Mouse (Mus musculus): ENCODE data around the gene Arhgdia. TPM values are rescaled to one million over a fixed set of nuclear protein-coding genes. Genes with fewer than 3 reads are reported as not detected.

Gene Arhgdia
- total RNA-seq, 4 experiments from 2014 or later: 130 to 152 (median 141) TPM

DNA sequence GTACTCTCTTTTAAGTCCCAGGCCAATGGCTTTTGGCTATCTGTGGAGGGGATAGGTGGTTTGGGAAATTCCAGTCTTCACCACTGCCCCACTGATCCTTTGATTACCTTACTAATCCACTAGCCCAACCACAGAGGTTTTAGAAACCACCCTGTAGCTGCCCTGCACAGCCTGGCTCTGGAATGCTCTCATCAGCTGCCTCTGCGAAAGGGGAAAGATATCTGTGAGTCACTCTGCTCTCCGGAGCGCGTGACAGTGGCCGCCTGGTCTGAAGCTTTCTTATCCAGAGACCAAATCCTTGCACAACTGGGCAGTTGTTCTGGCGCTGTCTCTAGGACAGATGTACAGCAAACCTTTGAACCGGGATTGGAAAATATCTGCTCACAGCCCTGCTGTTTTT is 26.6 kb downstream of the Arhgdia start:
- peak; percentile 62 for DNase-seq (ENCODE audit: low spot score)

DNA sequence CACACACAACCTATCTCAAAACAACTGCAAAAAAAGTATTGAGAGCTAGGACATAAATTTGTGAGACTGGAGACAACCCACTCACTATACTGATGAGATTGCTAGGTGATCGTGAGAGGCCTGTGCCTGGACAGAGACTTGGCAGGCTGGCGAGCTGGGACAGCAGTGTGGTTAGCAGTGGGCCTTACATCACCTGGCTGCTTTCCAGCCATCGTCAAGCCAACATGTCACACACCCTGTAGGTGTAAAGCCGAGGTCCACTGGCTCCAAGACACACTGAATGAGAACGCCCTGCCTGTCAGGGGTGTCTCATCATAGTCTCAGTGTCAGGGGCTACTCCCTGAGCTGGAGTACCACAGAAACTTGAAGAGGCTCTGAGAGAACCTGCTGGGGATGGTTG is 28.7 kb downstream of the Arhgdia start:
- DNase-seq (ENCODE audit: low spot score): no peak

DNA sequence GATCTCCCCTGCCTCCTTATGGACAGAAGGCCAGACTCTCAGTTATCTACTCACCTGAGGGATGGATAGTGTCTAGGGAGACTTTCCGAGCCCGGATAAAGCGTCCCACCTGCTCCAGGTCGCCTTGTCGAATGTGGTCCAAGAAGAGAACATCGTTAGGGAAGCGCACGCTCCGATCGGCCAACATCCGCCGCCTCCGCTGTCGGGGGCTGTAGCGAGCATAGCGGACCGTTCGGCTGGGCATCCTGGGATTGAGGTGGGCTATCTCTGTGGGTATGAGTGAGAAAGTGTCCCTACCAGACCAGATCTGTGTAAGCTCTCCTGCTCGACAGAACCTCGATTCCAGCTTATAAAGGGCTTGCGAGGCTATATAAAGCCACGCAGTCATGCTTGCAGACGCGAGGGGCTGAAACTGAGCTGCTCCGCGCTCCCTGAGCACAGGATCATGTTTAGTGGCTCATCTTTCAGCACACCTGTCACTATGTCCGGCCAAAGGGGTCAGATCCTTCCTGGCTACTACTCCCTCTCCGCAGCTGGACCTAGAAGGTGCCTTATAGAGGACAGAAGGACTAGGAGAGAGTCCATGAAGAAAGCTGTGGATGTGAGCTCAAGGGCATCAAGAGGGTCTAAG is 30.5 kb downstream of the Arhgdia start, which contains the start of gene Ppp1r27:
Gene Ppp1r27 (minus strand): TSS at position 323 of the 631 bp plus-strand sequence.
- no peak for DNase-seq (ENCODE audit: low spot score)

DNA sequence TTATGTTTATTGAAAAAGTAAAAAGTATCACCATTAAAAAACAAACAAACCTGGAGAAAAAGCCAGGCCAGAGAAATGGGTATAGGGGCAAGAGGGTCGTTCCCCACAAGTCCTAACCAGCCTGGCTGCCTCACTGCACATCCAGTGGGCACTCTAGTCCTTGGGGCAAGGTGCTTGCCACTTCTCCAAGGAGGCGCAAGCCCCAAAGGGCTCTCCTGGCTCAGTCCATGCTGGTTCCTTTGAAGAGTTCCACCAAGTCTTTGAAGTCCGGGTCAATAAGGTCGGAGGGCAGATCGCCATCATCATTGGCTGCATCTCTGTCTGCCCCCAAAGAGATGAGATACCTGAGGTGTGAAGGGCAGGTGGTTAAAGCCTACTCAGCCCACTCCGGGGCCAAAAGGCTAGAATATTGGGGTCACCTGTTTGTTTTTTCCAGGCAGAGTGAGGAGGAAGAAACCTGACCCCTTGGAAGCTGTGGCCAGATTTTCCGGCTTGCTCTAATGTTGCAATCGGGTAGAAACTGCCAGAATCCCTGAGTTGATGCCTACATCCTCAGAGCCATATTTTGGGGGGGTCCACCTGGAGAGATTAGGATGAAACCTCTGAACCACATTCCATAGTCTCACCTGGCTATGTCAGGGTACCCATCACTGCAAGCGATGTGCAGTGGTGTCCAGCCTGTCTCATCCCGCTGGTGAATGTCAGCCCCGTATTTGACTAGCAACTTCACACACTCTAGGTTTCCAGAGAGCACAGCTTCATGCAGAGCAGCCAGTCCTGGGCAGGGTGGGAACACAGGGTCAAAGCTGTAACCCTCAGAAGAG is 31.2 kb downstream of the Arhgdia start:
- DNase-seq (ENCODE audit: low spot score): no peak

DNA sequence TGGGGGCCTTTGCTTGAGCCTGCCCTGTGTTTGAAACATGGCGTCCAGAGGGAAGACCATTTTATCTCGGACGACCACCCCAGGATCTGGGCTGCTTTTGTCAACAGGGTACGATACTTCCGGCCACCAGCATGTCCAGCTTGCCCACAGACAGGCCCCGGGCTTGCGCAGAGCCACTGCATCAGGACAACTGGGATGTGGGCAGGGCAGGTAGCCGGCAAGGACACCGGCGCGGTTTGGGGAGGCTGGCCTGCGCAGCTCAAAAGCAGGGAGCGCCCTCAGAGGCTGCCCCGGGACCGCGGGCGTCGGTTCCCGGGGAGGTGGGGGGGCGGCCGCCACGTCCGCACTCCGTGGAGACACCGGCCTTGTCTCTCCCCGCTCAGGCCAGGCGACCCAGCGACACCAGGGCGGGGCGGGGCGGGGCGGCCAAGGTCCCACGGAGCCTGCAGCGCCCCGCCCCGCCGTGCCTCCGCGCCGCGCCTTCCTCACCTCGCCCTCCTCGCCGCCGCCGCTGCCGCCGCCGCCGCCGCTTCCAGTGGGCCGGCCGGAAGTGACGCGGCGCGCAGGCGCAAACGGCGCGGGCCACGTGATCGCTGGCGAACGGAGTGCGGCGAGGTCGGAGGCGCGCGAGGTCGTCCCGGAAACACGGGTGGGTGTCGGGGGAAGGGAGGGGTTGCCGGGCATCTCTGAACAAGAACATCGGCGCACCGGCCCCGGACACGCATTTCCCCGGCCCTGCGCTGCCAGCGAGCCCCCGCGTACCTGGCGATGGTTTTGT is 32.1 kb downstream of the Arhgdia start, which contains the start of gene Mcrip1:
Gene Mcrip1 (minus strand): TSS at position 560 of the 778 bp plus-strand sequence.
- peak; percentile 92 for DNase-seq (ENCODE audit: low spot score)

DNA sequence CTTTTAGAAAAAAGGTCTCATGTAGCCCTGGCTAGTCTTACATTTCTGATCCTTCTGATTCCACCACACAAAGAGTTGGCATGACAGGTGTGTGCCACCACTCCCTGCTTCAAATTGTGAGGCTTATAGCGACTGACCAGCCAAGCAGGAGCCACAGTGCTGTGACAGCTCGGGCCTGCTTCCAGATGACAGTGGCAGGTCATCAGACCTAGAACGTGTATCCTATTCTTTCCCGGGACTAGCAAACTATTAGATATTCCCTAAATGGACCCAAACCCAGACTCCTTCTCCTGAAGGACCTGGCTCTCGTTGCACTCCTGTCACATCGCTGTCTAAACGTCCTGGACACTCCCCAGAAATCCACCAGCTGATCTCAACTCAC is 32.6 kb downstream of the Arhgdia start:
- DNase-seq (ENCODE audit: low spot score): no peak

DNA sequence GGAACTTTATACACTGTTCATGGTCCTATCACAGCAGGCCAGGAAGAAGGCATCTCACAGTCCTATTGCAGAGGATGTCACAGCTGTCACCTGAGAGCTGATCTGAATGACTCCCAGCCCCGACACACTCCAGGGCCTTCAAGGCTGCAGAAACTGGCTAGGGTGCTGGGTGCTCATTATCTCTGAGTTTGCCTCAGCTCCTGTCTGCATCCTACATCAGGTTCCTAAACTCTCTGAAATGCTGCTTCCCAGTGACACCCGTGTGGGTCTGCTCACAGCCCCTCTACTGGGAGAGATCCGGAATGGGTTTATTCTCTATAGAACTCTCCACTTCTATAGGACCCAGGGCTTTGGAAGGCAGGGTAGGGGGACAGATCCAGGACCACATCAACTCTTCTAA is 33.2 kb downstream of the Arhgdia start:
- DNase-seq (ENCODE audit: low spot score): no peak

DNA sequence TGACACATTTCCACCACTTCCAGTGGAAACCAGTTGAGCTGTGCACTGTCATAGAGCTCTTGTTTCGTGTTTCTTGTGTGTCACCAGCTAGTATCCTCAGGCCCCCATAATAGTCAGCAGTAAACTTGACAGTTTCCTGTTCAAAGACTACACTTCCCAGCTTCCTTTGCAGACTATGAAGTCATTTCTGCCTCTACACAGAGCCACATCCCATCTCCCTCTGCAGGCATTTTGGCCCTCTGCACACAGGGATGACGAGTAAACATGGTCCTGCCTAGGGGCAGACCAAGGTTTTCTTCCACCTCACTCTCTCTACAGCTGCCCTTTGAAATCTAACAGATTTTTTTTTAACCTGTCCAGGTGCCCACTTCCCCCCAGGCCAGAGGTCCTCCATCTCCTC is 34.0 kb downstream of the Arhgdia start:
- DNase-seq (ENCODE audit: low spot score): no peak

DNA sequence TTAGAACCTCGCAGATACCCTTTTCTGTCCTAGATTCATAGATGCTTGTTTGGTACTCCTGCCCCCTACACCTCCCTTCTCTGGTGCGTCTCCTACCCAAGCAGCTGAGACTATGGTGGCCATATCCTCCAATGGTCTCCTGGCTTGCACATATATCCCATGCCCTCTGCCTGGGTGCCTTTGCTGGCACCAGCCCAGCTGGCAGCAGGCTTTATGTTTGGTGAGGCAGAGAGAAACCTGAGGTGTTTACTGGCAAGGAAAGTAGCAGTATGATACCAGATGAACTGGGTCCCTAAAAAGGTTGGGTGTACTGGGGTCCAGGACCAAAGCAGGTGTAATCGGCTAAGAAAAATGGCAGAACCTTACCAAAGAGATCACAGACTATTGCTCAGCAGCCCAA is 35.5 kb downstream of the Arhgdia start:
- no peak for DNase-seq (ENCODE audit: low spot score)

DNA sequence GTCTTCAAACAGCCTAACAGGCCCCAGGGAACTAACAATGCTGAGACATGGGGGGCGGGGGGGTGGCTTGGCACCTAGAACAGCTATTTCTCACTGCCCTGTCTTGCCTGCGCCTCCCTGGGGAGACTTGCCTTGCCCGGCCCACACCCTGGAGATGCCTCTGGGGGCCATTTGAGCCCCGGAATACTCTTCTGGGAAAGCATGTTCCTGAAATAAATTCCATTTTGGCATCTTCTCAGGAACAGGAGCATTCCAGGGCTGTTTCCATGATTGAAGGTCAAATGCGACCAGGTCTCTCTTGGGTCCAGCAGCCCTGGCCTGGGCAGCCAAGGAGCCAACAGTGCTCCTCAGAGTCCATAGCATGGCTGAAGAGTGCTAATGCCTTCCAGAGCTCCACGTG is 39.0 kb downstream of the Arhgdia start:
- no peak for DNase-seq (ENCODE audit: low spot score)

DNA sequence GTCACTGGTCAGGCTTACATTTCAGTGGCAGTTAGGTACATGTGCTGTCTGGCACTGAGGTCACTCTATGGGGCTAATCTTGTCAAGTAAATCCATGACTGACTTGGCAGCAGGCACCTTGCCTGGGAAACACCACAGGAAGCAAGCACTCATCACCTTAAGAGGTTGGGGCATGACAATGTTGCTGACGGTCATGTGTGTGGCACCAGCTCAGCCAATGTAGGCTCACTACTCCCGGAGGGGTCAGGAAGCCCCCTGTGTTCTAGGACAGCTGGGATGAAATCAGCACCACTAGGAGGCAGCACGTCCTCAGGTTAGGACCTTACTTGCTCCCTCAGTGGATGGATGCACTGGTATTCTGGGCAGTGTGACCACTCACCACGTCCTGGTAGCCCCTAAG is 39.5 kb downstream of the Arhgdia start:
- DNase-seq (ENCODE audit: low spot score): peak; percentile 53

DNA sequence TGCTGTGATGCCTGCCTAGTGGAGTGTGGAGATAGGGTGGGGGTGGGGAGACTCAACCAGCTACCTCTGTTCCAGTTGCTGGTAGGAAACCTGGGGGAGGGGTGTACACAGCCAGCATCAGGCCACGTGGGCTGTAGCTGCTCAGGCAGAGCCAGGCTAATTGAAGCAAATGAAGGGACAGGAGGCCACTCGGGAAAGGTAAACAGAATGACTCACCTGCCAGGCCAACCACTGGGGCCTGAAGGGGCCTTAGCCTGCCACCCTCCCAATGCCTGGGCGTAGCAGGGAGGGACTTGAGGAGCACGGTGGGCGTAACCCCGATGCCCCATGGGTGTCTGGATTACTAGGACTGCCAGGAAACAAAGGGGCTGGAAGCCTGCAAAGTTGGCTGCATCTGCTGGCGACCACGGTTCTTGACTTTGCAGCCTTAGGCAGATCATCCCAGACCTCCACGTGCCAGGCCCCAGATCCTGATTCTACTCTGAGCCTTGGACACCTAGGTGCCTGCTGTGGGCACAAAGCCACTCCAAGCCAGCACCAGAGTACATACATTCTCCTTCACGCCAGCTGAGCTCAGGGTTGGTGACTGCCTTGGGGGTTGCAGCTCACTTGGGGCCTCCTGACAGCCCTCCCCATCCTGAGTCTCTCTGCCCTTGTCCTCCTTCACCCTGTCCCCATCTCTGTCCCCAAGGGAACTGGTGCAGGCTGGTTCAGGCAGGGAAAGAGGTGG is 42.0 kb downstream of the Arhgdia start:
- no peak for DNase-seq (ENCODE audit: low spot score)

DNA sequence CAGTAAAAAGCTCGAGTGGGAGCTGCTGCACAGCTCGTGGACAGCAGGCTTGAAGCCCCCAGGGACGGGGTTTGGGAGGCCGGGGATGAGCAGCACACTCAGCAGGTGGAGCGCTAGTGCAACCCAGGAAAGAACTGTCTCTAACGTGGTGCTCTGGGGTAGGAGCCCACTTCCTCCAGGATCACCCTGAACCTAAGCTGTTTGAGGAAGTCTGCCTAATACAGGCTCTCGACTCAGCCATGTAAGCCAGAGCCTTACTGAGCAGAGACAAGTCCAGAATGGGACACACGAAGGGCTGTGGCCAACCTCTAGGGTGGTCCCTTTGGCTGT is 42.5 kb downstream of the Arhgdia start:
- DNase-seq (ENCODE audit: low spot score): no peak

DNA sequence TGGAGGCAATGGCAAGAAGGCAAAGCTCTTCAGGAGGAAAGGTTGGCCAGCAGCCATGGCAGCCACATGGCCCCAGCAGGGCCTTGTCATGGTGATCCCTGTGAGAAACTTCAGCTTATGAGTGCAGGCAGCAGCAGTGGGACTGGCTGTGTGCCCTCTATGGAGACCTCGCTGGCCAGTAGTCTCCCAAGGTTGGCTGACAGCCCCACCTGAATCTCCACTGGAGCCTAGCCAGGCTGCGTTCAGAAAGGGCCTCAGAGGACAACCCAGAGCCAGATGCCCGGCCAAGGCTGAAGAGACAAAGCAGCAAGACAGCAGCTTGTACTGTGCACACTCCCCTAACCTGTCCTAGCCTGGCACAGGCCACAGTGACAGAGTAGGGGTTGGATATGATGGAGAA is 42.9 kb downstream of the Arhgdia start:
- peak; percentile 73 for DNase-seq (ENCODE audit: low spot score)

DNA sequence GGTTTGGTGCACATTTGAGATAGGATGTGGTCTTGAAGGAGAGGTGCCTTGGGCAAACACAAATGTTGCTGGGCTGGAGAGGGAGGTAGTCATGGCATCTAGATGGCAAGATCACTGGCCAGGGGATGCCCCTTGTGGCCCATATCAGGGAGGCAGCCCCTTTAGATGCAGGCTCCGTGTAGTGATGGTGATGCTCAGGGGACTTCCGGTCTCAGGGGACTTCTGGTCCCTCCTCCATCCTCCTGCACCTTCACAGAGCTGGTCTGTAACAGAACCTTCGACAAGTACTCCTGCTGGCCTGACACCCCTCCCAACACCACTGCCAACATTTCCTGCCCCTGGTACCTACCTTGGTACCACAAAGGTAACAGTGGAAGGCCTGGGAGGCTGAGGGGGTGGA is 45.6 kb downstream of the Arhgdia start:
- DNase-seq (ENCODE audit: low spot score): no peak

DNA sequence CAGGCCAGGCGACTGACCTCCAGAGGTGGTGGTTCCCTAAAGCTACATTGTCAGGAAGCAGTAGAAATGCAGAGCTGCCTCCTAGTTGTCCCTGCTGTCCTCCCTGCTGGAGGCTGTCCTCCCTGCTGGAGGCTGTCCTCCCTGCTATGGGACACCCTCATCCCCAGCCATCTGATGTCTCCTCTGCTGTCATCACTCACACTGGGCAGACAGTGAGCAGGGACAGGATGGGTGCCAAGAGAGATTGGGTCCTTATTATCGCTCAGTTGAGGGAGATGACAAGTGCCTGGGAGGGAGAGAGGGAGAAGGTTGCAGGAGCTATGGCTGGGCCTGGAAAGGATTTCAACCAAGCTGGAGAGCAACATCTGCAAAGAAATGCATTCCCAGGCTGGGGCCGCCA is 46.3 kb downstream of the Arhgdia start:
- no peak for DNase-seq (ENCODE audit: low spot score)

DNA sequence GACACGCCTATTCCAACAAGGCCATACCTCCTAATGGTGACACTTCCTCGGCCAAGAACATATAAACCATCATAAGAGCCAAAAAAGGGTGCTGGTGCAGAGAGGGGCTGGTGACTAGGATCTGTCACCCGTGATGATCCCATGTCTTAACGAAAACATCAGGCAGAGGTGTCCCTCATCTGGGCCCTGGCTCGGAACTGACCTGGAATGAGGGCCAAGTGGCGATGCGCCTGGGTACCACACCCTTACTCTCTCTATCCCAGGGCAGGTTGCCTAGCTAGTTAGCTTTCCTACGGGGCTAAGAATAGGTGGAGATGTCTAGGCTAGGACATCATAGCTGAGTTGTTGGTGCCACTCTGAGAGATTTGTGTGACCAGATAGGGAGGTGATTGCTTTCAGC is 47.3 kb downstream of the Arhgdia start:
- no peak for DNase-seq (ENCODE audit: low spot score)

DNA sequence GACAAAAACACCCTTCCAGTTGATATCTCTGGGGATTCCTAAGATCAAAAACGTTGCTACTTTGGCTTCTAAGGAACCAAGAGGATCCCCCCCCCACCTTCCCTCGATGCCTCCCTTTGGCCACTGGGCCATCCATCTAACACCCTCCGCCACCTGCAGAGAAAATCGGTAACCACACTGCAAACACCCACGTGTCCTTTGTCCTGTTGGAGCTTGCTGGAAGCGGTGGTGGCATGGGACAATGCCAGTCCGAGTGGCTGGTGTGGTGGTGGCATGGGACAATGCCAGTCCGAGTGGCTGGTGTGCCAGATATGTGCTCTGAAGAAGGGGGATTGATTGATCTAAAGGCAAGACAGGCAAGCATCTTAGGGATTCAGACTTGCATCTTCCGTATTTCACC is 49.8 kb downstream of the Arhgdia start:
- DNase-seq (ENCODE audit: low spot score): no peak

DNA sequence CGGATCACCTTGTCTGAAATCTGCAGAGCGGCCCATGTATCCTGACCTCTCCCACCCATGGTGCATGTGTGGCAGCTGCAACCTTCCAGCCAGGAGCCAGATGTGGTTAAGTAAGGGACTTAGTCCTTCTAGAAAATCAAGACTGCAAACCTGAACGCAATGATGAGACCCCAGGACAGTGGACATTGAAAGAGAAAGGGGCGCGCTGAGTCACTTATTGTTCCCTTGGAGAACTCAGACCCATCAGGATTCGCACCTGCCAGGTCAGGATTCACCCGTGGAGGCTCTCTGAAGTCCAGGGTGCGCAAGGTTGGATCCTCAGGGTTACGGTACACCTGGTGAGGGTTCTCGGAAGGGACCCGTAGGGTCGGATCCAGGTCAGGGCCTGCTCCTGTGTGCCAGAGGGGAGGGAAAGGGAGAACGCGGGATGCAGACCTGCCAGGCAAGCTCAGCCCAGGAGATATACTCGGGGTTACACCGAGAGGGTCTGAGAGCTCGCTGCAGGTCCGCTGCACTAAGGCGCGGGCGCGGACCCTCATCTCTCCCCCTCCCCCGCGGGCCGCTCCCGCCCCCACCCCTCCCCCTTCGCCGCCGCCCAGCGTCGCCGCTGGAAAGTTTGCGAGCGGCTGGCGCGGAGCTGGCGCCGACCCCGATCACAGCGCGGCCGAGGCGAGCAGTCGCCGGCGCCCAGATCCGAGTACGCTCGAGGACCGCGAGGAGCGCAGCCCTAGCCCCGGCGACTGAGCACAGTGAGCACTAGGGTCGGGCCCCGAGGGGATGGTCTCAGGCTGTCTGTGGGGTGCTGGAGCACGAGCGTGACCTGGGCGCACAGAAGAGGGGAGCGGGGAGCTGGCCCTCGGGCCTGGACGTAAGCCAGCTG is 51.1 kb downstream of the Arhgdia start, which contains the start of gene Gcgr:
Gene Gcgr (plus strand): TSS at position 615 of the 880 bp plus-strand sequence.
- DNase-seq (ENCODE audit: low spot score): no peak

DNA sequence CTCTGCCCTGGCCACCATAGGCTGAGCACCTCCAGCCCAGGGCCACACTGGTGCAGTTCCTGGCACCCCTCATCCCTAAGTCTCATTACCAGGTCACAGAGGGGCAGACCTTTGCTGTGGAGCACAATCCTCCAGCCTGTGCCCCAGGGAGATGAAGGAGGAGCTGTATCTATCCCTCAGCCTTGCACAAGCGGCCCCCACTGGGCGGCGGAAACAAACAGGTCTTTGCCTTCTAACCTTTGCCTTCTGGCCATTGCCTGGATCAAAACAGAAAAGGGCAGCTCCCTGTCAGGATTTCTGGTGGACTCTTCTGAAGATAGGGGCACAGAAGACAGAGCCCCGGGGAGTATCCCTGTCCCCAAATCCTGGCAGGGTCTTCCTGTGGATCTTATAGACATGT is 52.5 kb downstream of the Arhgdia start:
- DNase-seq (ENCODE audit: low spot score): no peak
